9 mouse cellular contexts compared by ENCODE assay signal in the genomic region with DNA sequence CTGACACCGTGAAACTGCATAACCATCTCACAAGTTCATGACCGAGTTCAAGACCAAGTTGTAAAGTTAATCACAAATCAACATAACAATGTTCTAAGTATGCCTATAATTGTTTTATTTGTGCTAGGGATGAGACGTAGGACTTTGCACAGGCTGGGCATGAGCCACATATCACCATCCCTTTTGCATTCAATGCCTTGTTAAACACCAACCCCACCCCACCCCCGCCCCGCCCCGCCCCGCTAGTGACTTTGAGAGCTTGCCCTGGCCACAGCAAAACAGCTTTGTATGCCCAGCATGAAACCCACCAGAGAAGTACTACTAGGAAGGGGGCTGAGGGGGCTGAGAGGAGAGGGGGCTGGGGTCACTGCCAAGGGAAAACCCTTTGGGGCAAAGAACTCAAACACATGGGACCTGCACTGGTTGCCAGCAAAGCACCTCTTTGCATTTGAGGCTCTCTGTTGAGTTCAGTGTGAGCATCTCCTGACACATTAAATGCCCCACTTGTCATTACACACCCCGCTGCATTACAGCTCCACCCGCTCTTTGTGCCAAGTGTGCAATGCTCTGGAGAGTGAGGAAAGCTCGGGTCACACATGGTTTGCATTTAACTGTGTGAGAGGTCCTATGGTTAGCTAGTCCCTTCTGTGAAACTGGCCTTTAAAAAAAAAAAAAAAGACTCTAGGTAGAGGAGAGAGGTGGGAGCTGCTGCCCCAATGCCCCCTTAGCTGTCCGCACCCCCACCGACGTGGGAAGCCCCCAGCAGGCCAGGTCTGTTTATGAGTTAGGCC.
A peak's percentile ranks its signal among the peaks of the same experiment; 100 is the strongest.
DNase-seq lines count a peak whose midpoint lies in the region; ATAC-seq lines count a peak whose summit lies in the region.
"Had no signal": no experiment of that assay in that cellular context is flagged by ENCODE, and none has a peak within 500 bp of the region (broad histone marks: within the 10 kb centered on the region; RNA-seq: fewer than 3 reads in every experiment).

No protein-coding gene starts in this region.

- no peaks in the 10 kb centered on the region for H3K36me3 ChIP-seq in embryonic facial prominence, embryonic 11.5 days (replicated peaks; ENCODE audit: control insufficient read depth, insufficient read depth, low read depth, low read length)
- H3K36me3 ChIP-seq in limb, embryonic 11.5 days (ENCODE audit: control insufficient read depth, insufficient read depth, low read length) = no peaks in the 10 kb centered on the region
- no peaks in the 10 kb centered on the region for H3K36me3 ChIP-seq in neural tube, embryonic 14.5 days (ENCODE audit: control insufficient read depth, insufficient read depth, low read length)

- no peaks in the 10 kb centered on the region for H3K27me3 ChIP-seq in embryonic facial prominence, embryonic 11.5 days (ENCODE audit: control insufficient read depth, insufficient read depth, low read length)
- H3K27me3 ChIP-seq in limb, embryonic 11.5 days (ENCODE audit: control insufficient read depth, insufficient read depth, low read length) = no peaks in the 10 kb centered on the region
- H3K27me3 ChIP-seq in neural tube, embryonic 14.5 days (ENCODE audit: control insufficient read depth, insufficient read depth, low read length) = no peaks in the 10 kb centered on the region

- H3K4me3 ChIP-seq in embryonic facial prominence, embryonic 11.5 days (ENCODE audit: low read depth, low read length) = no peak overlapping the region
- H3K4me3 ChIP-seq in limb, embryonic 11.5 days (ENCODE audit: low read depth, low read length) = no peak overlapping the region
- H3K4me3 ChIP-seq in neural tube, embryonic 14.5 days (ENCODE audit: low read depth, low read length) = no peak overlapping the region

- H3K9me3 ChIP-seq in embryonic facial prominence, embryonic 11.5 days (replicated peaks; ENCODE audit: control insufficient read depth, low read length) = no peaks in the 10 kb centered on the region
- H3K9me3 ChIP-seq in limb, embryonic 11.5 days (ENCODE audit: control insufficient read depth, low read length) = no peaks in the 10 kb centered on the region
- no peaks in the 10 kb centered on the region for H3K9me3 ChIP-seq in neural tube, embryonic 14.5 days (ENCODE audit: control insufficient read depth, low read length)

- WGBS in embryonic facial prominence, embryonic 11.5 days = 43% methylated on average over 13 of the region's 13 CpGs
- 24% methylated on average over 13 of the region's 13 CpGs for WGBS in limb, embryonic 11.5 days
- 45% methylated on average over 13 of the region's 13 CpGs for WGBS in neural tube, embryonic 14.5 days

- ATAC-seq in embryonic facial prominence, embryonic 11.5 days (replicated peaks; ENCODE audit: insufficient number of reproducible peaks, low FRiP score, low TSS enrichment, low read depth) = peak; percentile 60
- peak; percentile 83 for ATAC-seq in limb, embryonic 11.5 days (ENCODE audit: insufficient number of reproducible peaks, low FRiP score, low TSS enrichment, low read depth)
- ATAC-seq in neural tube, embryonic 14.5 days (ENCODE audit: low read depth) = peak; percentile 39; the same call in 1 of the 2 replicates

- no peak overlapping the region for H3K9ac ChIP-seq in embryonic facial prominence, embryonic 11.5 days (replicated peaks; ENCODE audit: low read length)
- no peak overlapping the region for H3K9ac ChIP-seq in limb, embryonic 11.5 days (ENCODE audit: low read length)
- no peak overlapping the region for H3K9ac ChIP-seq in neural tube, embryonic 14.5 days (replicated peaks; ENCODE audit: low read depth, low read length)
- H3K9ac ChIP-seq: liver, embryonic 14.5 days had no signal

- no peak overlapping the region for H3K4me2 ChIP-seq in embryonic facial prominence, embryonic 11.5 days (ENCODE audit: low read depth, low read length)
- peak overlapping the region; percentile 22; the same call in 1 of the 2 replicates for H3K4me2 ChIP-seq in limb, embryonic 11.5 days (ENCODE audit: low read depth, severe bottlenecking)
- H3K4me2 ChIP-seq in neural tube, embryonic 14.5 days (ENCODE audit: low read depth, low read length) = no peak overlapping the region

- peaks cover 16% of the 10 kb centered on the region for H3K4me1 ChIP-seq in embryonic facial prominence, embryonic 11.5 days (ENCODE audit: control insufficient read depth, insufficient read depth, low read length)
- H3K4me1 ChIP-seq in limb, embryonic 11.5 days (ENCODE audit: control insufficient read depth, insufficient read depth, low read length) = peaks cover 36% of the 10 kb centered on the region
- peaks cover 9% of the 10 kb centered on the region for H3K4me1 ChIP-seq in neural tube, embryonic 14.5 days (ENCODE audit: control insufficient read depth, insufficient read depth, low read length)

- peak; percentile 33 to 51 for DNase-seq in kidney, postnatal 4 days
- DNase-seq in kidney, adult 18-20 months = no peak
- DNase-seq in embryonic facial prominence, embryonic 11.5 days (ENCODE audit: low spot score) = peak; percentile 73
- peak; percentile 76 for DNase-seq in limb, embryonic 11.5 days (ENCODE audit: low spot score)
- DNase-seq in right cerebral cortex, postnatal 36 days (ENCODE audit: low spot score in 2 of 2) = no peak
- no peak for DNase-seq in spleen, postnatal 10 days (ENCODE audit: low spot score in 2 of 2)
- no peak for DNase-seq in cerebellum, adult 11-12 months

- peak overlapping the region; percentile 76 for H3K27ac ChIP-seq in embryonic facial prominence, embryonic 11.5 days (replicated peaks; ENCODE audit: low read depth, low read length)
- peak overlapping the region; percentile 93 for H3K27ac ChIP-seq in limb, embryonic 11.5 days (replicated peaks; ENCODE audit: low read depth, low read length)
- H3K27ac ChIP-seq in neural tube, embryonic 14.5 days (ENCODE audit: low read depth, low read length) = no peak overlapping the region
- H3K27ac ChIP-seq: liver, embryonic 14.5 days had no signal

Comparison
In these comparisons a context has a peak if more than half of its experiments do, and no peak if none do; other contexts are left out.
1. DNase-seq: peak in kidney, postnatal 4 days (2 of 2), embryonic facial prominence, embryonic 11.5 days (single experiment) and limb, embryonic 11.5 days (single experiment); none in kidney, adult 18-20 months (single experiment), right cerebral cortex, postnatal 36 days (0 of 2), spleen, postnatal 10 days (0 of 2) and cerebellum, adult 11-12 months (single experiment).
2. Peak in every context shown above with its lines, with median percentiles within 50 percentile points of each other: ATAC-seq.